Mouse (Mus musculus) right cerebral cortex, postnatal 4 days (tissue): ENCODE data around the gene Dnm1.

Source experiments
- DNase-seq: peaks from one replicate; pipeline ENCODE4 v3.0.0-alpha.2; 2022

The Dnm1 gene

GRCm38 (mm10) chr2:32360741-32361140, 7.6 kb upstream of the Dnm1 start:
- peak; percentile 66 for DNase-seq

GRCm38 (mm10) chr2:32358381-32358780, 5.2 kb upstream of the Dnm1 start:
- no peak for DNase-seq

- no peak for DNase-seq
Measured at GRCm38 (mm10) chr2:32357710-32358109, 4.6 kb upstream of the Dnm1 start.

- no peak for DNase-seq
Measured at GRCm38 (mm10) chr2:32356216-32356615, 3.1 kb upstream of the Dnm1 start.

GRCm38 (mm10) chr2:32354336-32354895, 1.3 kb upstream of the Dnm1 start:
- no peak for DNase-seq

- DNase-seq: no peak
Measured at GRCm38 (mm10) chr2:32353836-32354235, 698 bp upstream of the Dnm1 start.

GRCm38 (mm10) chr2:32352151-32353006, 759 bp downstream of the Dnm1 start, which contains the start of gene Ciz1:
Ciz1 (plus strand) TSS chr2:32352327.
- DNase-seq: peak; percentile 74

GRCm38 (mm10) chr2:32351471-32351961, 1.6 kb downstream of the Dnm1 start:
- DNase-seq: no peak

GRCm38 (mm10) chr2:32350471-32351051, 2.6 kb downstream of the Dnm1 start:
- DNase-seq: no peak

GRCm38 (mm10) chr2:32349625-32350255, 3.4 kb downstream of the Dnm1 start:
- DNase-seq: no peak

GRCm38 (mm10) chr2:32348311-32348710, 4.8 kb downstream of the Dnm1 start:
- DNase-seq: no peak

- no peak for DNase-seq
Measured at GRCm38 (mm10) chr2:32347019-32347418, 6.1 kb downstream of the Dnm1 start.

GRCm38 (mm10) chr2:32344598-32345321, 8.4 kb downstream of the Dnm1 start:
- no peak for DNase-seq

GRCm38 (mm10) chr2:32344056-32344455, 9.1 kb downstream of the Dnm1 start:
- DNase-seq: no peak

- no peak for DNase-seq
Measured at GRCm38 (mm10) chr2:32343351-32343671, 9.8 kb downstream of the Dnm1 start.

GRCm38 (mm10) chr2:32342539-32343350, 10.4 kb downstream of the Dnm1 start:
- DNase-seq: no peak

GRCm38 (mm10) chr2:32342039-32342438, 11.1 kb downstream of the Dnm1 start:
- no peak for DNase-seq

GRCm38 (mm10) chr2:32341634-32341939, 11.6 kb downstream of the Dnm1 start:
- no peak for DNase-seq

- DNase-seq: no peak
Measured at GRCm38 (mm10) chr2:32340836-32341633, 12.1 kb downstream of the Dnm1 start.

GRCm38 (mm10) chr2:32339912-32340642, 13.1 kb downstream of the Dnm1 start:
- no peak for DNase-seq

GRCm38 (mm10) chr2:32335888-32336287, 17.2 kb downstream of the Dnm1 start:
- no peak for DNase-seq
